Mouse (Mus musculus) frontal cortex, postnatal 36 days (tissue): Measurements from ENCODE around the gene Srsf12.

ENCODE experiments used
- DNase-seq, 2 experiments: peaks; one replicate each; pipeline ENCODE4 v3.0.0; 2022; ENCODE audit warnings: low spot score in 2 of 2

Srsf12 gene

DNA sequence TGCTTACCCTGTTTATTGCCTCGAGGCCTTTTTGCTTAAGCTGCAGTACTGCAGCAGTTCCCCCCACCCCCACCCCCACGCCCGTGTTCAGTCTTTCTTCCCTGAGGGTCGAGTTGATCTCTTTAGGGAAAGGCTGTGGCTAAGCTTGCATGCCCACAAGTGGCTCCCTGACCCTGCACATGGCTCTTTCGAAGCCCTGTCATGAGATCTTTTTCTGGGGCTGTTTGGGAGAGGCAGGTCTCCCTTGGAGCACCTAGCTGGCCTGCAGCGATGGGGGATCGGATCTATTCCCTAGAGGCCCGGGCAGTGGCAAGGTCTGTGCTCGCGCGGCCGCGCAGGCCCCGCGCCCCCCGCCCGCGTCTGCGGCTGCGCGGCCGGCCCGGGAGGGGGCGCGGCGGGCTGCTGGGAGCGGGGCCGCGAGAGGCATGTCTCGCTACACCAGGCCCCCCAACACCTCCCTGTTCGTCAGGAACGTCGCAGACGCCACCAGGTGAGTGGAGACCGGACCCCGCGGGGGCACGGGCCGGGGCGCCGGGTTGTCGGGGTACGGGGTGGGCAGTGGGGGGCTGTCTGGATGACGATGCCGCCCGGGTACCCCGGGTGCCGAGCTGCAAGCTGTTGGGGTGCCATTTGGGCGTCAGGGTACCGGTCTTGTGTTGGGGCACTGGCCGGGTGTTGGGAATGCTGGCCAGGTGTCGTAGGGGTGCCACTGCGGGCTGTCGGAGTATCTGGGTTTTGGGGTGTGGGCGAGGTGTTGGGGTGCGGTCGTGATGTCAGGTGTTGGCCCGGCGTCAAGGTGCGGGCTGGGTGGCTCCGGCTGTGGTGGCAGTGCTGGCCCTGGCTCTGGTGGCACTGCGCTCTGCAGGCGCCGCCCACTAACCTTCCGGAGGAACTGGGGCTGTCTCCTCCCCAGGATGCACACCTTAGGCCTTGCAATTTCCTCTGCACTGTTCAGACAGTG lies at the start of gene Srsf12:
Gene Srsf12, plus strand, starts transcription at position 111 of the 961 bp plus-strand sequence.
- DNase-seq, result peak; percentile 44 to 51

DNA sequence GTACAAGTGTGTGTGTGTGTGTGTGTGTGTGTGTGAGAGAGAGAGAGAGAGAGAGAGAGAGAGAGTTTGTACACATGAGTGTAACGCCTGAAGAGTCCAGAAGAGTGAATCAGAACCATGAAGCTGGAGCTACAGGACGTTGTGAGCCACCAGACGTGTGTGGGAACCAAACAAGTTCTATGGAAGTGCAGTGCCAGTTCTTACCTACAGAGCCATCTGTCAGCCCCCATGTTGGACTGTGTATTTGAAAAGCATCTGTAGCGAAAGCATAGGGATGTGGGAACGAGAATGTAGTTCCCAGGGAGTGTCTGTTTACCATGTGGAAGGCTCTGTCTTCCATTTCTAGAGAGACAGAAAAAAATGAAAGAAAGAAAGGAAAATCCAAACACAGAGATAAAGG lies 25.3 kb upstream of the Srsf12 start:
- peak in 1 of 2 experiments; percentile 44 for DNase-seq

DNA sequence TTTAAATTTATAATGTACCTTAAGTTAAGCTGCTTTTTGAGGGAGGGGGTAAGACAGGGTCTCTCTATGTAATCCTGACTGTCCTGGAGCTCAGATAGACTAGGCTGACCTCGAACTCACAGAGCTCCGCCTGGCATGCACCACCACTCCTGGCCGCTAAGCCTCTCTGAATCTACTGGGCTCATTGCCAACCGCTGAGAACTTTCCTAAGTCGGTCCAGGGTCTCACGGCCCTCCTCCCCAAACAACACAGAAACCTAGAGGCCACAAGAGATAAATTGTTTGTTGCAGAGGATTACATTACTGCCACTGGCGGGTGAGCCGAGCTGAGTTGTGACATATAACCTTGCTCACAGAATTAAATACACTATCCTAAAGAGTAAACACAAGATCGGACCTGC lies 20.6 kb upstream of the Srsf12 start:
- DNase-seq, result peak in 1 of 2 experiments; percentile 16

DNA sequence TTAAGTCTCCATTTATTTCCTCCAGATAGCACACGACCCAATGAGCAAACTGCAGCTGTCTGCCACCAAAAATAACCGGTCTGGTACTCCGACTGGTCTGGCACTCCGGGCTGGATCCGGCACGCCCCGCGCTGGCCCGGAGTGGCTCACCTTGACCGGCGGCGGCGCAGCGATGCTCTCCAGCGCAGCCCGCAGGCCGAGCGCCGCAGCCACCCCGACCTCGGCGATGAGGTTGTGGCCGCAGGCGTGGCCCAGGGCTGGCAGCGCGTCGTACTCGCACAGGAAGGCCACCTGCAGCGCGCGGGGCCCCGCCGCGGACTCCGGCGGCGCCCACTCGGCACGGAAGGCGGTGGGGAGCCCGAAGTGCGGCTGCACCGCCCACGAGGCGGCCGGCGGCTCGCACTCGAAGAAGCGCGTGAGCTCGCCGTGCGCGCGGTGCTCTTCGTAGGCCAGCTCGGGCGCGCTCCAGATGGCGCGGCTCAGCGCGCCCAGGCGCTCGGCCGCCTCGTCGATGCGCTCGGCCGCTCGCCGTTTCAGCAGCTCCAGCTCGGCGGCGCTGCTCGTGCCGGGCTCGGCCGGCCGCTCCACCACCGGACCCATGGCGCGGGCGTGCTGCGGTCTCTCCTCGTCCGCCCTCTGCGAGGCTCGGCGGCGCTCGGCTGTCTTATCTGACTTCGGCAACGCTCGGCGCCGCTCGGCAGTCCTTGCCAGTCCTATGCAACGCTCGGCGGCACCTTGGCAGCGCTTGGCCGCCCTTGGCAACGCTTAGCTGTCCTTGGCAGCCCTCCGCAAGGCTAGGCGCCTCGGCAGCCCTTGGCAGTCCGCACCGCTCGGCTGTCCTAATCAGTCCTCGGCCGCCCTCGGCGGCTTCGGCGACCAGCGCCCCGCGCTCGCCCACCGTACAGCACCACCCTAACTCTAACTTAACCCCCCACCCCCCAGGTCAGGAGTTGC lies 19.7 kb upstream of the Srsf12 start:
- peak; percentile 84 to 88 for DNase-seq

DNA sequence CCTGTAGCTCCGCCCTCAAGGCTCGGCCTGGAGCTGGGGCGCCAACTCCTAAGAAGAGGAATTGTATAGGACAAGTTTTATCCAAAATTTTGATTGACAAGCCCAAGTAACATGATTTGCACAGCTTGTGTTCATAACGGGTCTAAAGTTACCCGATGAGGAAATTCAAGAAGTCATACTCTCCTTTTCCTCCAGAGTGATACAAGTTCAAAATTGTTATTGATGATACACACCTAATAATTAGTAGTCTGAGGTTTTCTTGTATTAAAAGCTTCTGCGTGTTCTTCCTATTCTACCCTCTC lies 19.1 kb upstream of the Srsf12 start, which contains the start of gene Pm20d2:
Gene Pm20d2, minus strand, starts transcription at position 3 of the 302 bp plus-strand sequence.
- DNase-seq, result no peak

DNA sequence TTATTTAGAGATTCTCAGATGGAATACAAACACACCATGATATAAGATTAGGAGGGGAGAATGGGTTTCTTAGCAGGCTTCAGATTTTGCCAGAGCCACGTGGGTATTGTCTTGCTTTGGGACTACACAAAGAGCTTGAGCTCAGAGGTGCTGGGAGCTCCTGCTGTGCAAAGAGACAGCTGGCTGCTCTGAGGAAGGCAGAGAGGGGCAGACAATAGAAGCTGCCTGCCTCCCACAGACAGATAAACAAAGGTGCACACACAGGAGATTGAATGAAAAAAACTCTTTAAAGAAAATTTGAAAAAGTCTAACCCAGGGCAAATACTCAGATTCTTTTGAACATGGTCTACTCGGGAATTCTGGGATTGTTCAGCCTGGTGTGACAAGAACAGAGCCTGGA lies 10.7 kb upstream of the Srsf12 start:
- no peak for DNase-seq

DNA sequence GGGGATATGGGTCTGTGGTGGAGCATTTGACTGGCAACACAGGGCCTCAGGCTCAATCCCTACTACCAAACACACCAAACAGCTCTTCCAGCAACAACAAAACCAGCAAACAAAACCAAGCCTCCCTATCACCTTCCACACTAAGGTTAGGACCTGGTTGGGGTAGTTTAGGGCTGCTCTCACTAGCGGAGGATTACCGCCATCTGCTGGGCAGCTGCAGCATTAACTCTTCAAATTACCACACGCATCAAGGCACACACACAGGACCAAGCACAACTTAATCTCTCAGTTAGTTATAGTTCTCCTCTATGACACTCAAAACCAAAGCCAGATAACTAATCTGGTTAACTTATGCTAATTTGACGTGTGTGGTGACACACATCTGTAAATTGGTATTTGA lies 4.1 kb upstream of the Srsf12 start:
- DNase-seq, result peak; percentile 34 to 54

DNA sequence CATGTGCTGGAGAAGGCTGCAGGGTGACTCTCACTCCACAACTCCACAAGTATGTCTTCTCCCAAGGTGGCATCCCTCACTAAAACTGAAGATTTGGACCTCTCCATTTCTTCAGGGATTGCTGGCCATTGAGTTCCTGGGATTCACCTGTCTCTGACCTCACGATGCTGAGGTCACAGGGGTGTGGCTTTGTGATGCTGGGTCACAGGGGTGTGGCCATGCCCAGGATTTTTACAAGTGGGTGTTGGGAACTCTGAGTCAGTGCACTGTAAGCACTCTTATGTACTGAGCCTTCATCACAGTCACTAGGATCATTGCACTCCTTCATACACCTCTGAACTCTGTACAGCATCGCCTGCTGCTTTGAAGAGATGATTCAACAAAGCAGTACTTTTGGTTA lies 1.2 kb upstream of the Srsf12 start:
- DNase-seq, result no peak

DNA sequence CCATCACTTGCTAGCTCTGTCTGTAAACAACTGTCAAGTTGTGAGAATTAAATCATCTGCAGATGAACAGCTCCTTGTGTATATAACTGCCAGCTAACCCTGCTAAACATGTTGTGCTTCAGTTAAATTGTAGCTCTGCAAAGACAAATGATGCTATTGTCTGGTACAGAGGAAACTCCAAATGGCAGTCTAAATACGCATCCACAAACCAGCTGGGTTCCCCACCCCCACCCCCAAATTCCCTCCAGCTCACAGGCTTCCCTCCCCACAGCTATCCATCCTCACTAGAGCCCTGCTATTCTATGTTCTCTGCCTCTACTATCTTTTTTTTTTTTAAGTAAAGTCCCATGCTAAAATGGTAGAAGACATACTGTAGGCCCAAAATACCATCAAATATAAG lies 13.1 kb downstream of the Srsf12 start:
- DNase-seq, result no peak

DNA sequence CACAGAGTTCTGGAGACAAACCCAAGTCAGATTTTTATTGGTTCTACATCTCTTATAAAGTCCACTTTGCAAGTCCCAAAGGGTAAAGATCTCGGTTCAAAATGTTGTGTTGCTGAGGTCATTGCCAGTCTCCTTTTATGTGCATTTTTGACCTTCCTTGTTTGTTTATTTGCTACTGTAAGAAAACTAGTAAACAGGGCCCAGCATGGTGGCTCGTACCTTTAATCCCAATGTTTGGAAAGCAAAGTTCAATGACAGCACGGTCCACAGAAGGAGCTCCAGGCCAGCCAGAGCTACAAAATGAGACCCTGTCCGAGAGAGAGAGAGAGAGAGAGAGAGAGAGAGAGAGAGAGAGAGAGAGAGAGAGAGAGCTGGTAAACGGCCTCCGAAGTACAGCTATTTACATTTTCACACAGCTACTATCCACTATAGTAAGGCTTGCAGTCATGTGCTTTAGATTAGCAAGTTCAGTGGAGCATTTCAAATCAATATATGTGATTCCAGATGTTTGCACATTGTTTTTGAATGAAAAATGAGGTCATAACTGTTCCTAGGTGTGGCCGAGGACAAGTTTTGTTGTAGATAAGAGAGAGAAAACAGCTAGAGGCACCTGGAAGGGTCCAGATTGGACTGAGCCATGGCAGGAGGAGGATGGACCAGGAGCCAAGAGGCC lies 15.3 kb downstream of the Srsf12 start:
- DNase-seq, result no peak

DNA sequence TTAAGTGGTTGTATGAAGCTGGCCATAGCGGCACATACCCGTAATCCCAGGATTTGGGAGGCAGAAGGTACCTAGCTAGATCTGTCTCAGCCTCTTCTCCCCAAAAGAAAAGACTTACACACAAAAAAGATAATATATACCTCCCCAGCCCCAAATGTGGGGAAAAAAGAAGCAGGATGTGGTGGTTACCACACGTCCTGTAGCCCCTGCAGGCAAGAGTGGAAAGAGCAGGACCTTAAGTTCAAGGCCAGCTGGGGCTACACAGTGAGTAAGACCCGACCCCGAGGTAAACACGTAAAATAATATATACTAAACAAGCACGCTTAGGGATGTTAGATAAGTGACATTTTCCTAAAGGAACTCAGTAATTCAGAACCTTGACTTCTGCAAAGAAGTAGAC lies 18.4 kb downstream of the Srsf12 start:
- no peak for DNase-seq

DNA sequence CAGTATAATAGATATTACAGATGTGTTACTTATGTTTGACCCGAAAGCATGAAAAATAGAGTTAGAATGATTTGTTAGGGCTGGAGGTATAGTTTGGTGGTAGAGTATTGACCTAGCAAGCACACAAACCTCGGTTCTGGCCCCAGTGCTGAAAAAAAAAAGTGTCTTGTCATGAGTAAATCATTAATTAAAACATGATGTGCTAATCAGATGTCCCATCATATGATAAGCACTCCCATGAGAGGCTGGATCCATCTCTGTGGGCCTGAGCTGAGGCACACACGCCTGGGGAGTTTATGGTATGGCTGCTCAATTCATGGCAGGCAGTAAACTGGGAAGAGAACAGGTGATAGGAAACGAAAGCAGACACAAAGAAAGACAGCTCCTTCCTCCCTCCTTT lies 20.8 kb downstream of the Srsf12 start:
- no peak for DNase-seq

DNA sequence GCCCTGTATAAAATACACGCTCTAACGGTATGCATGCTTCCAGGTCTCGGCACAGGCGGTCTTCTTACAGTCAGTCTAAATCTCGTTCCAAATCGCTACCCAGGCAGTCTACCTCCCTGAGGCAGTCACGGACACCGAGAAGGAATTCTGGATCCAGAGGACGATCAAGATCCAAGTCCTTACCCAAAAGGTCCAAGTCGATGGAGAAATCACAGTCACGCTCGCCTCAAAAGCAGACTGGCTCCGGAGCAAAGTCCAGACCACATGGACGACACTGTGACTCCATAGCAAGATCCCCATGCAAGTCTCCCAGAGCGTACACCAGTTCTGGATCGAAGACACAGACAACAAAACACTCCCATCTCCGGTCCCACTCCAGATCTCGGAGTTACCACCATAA lies 22.1 kb downstream of the Srsf12 start:
- DNase-seq, result no peak

DNA sequence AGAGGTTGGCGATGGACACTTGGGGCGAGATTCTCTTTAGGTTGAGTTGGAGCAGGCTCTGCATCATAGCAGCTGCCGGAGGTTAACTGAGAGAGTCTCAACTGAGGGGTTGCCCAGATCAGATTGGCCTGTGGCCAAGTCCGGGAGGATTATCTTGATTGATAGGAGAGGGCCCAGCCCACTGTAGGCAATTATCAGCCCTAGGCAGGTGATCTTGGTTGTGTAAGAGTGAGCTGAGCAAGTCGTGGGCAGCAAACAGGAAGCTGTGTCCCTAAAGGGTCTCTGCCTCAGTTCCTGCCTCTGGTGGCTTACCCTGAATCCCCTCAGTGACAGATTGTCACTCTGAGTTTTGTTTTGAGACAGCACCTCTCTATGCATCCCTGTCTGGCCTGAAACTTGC lies 33.7 kb downstream of the Srsf12 start:
- no peak for DNase-seq

DNA sequence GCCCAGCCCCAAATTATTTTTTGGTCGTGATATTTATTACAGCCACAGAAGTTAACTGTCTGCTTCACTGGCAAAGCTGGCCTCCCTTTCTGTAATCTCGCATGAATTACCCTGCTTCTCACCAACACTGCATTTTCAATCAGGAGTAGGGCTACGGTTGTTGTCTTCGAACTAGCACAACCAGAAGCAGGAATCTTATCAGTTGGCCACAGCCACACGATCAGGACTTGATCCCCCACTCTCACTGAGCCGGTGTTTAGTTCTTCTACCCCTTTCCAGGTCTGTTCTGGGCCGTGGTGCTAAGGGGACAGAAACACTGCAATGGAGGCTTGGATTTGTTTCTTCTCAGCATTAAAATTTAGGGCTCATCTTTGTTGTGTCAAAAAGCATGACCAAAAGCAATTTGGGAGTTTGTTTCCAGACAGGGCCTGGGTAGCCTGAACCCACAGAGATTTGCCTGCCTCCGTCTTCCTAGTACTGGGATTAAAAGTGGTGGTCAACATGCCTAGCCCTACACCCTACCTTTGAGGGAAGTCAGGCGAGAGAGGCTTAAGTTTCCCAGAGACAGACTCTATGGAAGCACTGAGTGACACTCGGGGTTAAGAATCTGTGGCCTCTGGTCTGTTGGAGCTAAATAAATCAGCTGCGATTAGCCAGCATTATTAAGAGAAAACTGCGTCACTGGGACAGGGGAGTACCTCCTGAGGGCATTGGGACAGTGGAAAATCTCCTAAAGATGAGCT lies 34.4 kb downstream of the Srsf12 start:
- no peak for DNase-seq

DNA sequence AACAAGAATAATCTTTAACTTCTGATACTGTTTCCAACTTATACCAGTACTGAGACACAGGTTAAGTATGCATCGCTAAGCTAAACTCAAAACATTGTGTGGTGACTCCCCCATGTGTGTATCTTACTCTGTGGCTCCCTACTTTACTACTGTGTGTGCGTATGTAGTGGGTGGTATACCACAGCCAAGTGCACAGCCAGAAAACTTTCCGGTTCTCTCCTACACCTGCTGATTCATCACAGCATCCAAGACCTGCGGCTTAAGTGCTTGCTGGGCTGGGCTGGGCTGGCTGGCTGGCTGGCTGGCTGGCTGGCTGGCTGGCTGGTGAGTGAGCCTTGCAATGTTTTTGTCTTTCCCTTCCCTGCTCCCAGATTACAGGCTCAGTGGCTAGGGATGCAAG lies 35.1 kb downstream of the Srsf12 start:
- DNase-seq, result peak in 1 of 2 experiments; percentile 21

DNA sequence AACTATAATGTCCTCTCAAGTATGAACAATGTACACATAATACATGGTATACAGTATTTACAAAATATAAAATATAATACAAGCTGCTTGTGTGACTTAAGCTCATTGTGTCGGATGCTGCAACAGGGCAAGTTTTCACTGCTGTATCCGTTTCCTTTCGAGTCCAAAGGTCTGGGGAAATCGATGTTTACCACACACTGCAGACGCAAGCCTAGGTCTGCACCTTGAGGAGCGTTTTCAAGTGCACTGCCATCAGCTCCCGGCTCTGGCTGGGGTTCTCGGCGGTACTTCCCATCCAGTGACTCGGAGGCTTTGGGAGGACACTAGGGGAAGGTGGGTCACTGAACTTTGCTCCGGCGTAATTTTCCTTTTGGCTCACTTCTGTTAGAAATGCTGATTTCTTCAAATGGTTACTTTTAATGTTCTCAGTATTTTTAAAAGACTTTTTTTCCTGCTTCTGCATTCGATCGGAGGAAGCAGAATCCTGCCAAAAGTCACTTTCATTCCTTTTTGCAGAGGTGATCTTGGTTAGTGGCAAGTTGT lies 37.1 kb downstream of the Srsf12 start:
- no peak for DNase-seq

DNA sequence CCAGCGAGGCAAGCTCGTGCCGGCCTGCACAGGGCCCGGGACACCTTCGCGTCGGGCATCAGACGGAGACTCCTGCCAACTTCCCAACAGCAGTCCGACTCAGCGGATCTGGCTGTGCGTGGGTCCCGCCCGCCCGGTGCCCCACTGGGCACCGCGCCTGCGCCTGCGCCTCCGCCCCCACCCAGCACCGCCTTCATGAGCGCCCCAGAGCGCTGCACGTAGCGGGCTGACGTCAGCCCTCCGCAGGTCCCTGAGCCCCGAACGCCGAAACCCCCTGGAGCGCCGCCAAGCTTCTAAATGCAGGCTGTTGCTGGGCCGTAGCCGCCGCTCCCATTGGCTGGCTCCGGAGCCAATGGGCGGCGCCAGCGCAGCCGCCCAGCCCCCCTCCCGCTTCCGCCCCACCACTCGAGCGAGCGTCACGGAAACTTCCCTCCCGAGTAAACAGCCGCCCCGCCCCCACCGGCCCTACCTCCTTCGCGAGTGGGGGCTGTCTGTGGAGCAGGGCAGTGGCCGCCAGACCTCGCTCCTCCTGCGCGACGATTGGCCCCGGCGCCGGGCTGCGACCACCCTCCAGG lies 38.8 kb downstream of the Srsf12 start:
- DNase-seq, result peak; percentile 98 to 99

DNA sequence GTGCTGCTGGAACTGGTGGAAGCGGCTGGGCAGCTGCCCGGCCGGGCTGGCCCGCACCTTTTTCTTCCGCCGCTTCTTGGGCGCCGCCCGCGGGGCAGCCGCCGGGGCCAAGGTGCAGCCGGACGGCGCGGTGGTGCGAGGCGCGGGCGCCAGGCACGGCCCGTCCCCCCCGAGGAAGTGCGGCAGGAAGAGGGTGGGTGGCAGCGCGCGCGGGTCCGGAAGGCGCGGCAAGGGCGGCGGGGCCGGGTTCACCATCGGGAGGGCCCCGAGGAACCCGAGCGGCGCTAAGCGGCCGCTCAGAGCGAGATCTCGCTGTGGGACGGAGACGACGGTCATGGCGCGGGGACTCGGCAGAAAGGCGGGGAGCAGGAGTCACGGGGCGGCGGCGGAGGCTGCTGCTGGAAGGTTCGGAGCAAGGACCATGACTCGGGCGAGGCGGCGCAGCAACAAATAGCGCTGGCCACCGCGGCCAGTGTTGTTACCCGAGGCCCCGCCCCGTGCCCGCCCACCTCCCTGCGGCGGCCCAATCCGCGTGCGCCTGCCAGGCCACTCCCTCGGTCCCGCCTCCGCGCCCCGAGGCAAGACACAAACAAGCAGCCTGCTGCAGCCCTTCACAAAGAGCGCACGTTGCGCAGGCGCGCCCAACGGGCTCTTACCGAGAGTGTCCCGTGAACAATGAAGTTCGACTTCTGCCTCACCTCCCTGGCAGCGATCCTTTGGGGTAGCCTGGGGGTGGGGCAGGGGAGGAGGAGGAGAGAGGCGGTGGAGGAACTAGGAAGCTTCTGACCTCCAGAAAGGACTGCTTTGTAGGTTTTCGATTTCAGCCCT lies 39.5 kb downstream of the Srsf12 start:
- DNase-seq, result peak; percentile 98

DNA sequence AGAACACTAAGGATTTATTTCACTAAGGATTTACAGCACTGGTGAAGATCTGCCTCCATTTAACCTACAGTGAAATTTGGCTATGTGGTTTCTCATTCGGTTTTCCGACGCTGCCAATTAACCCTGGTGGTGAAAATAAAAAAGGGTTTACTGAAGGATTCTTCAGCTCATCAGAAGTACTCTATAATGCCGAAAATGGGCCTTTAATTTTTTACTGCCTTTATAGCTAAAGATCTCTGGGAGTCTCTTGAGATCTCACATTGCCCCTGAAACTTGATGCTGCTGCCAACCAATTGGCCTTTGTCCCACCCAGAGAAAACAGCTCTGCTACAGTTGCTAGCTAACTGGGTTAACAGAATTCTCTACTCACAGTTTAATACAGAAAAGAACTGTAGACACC lies 40.1 kb downstream of the Srsf12 start:
- DNase-seq, result no peak
